Mouse (Mus musculus): Measurements from ENCODE around the gene Pdia3.

GRCm38 (mm10) chr2:121368831-121369230 lies 44.7 kb upstream of the Pdia3 start:
- TF ChIP-seq CTCF (IDR thresholded peaks at IDR 0.05; ENCODE audit: control insufficient read depth, insufficient read depth, insufficient replicate concordance, low read depth, low read length) (no peak), POLR2A (IDR thresholded peaks at IDR 0.05; ENCODE audit: control insufficient read depth, low read depth, low read length) (no peak)
